Mouse (Mus musculus) heart, embryonic 11.5 days (tissue): Measurements from ENCODE around the gene Abca14. TPM values are rescaled to one million over a fixed set of nuclear protein-coding genes. Genes with fewer than 3 reads are reported as not detected.
"Not testable (repeated sequence)": the region's sequence is repeated elsewhere in the genome, so short reads cannot be mapped to it uniquely, and the experiment has no call there.

Source experiments
- ATAC-seq: fragments of 200-750 bp; cut with Nextera tagmentation; replicated peaks from 2 replicates; pipeline ENCODE4 v1.8.0; 2017; ENCODE audit warnings: moderate library complexity; ENCODE audit not compliant: insufficient number of reproducible peaks, low FRiP score, low TSS enrichment
- H3K27ac ChIP-seq: fragments of 300-500 bp; sonication (generic); 2 replicates; pipeline ENCODE4 v1.5.1; 2014; ENCODE audit warnings: mild to moderate bottlenecking, low read depth, low read length
- H3K27me3 ChIP-seq: fragments of 300-500 bp; sonication (generic); 2 replicates; pipeline ENCODE4 v1.6.1; 2014; ENCODE audit warnings: mild to moderate bottlenecking, low read length, mixed read lengths; ENCODE audit not compliant: control insufficient read depth, insufficient read depth
- H3K36me3 ChIP-seq: fragments of 300-500 bp; sonication (generic); 2 replicates; pipeline ENCODE4 v1.6.1; 2014; ENCODE audit warnings: mild to moderate bottlenecking, low read length, moderate library complexity, mixed read lengths; ENCODE audit not compliant: control insufficient read depth, insufficient read depth
- H3K4me1 ChIP-seq: fragments of 300-500 bp; sonication (generic); 2 replicates; pipeline ENCODE4 v1.6.1; 2014; ENCODE audit warnings: low read length; ENCODE audit not compliant: control insufficient read depth, insufficient read depth
- H3K4me2 ChIP-seq: fragments of 300-500 bp; sonication (generic); 2 replicates; pipeline ENCODE4 v1.6.1; 2014; ENCODE audit warnings: mild to moderate bottlenecking, moderate library complexity
- H3K4me3 ChIP-seq: fragments of 300-500 bp; sonication (generic); 2 replicates; pipeline ENCODE4 v1.5.1; 2014; ENCODE audit warnings: low read depth, low read length
- H3K9ac ChIP-seq: fragments of 300-500 bp; sonication (generic); 2 replicates; pipeline ENCODE4 v1.6.1; 2014; ENCODE audit warnings: mild to moderate bottlenecking, low read depth, low read length, moderate library complexity
- H3K9me3 ChIP-seq: fragments of 300-500 bp; sonication (generic); replicated peaks from 2 replicates; pipeline ENCODE4 v1.6.1; 2016; ENCODE audit warnings: low read length; ENCODE audit not compliant: control insufficient read depth
- WGBS: fragments of 180-500 bp; shearing (Covaris S2); extraction: QIAGEN DNeasy Blood & Tissue Kit; methylation state at CpG from one replicate; pipeline ENCODE4 v1.1.7; 2014; ENCODE audit not compliant: insufficient replicate concordance; 5-methylcytosine and 5-hydroxymethylcytosine counted together
- polyA plus RNA-seq: library from polyadenylated mRNA; unstranded; fragments of >200 nt; fragmentation: Nextera tagmentation; extraction: Ambion mirVana; gene quantifications from 2 replicates; pipeline ENCODE4 v1.2.1, GENCODE M21; 2014

Abca14 gene
- polyA plus RNA-seq, 1 experiment from 2014 or later: not detected

- Histone ChIP-seq H3K27me3 (no peaks in the 10 kb centered on the region), H3K4me2 (no peak overlapping the region), H3K4me3 (no peak overlapping the region), H3K27ac (no peak overlapping the region), H3K4me1 (no peaks in the 10 kb centered on the region), H3K9ac (no peak overlapping the region), H3K36me3 (no peaks in the 10 kb centered on the region), H3K9me3 (no peaks in the 10 kb centered on the region)
- WGBS: 75% methylated on average over 7 of the region's 7 CpGs
- no peak for ATAC-seq
Observed at GRCm38 (mm10) chr7:120271135-120271991, 67.6 kb downstream of the Abca14 start.

- Histone ChIP-seq H3K27ac (no peak overlapping the region), H3K27me3 (no peaks in the 10 kb centered on the region), H3K4me2 (no peak overlapping the region), H3K4me1 (no peaks in the 10 kb centered on the region), H3K4me3 (no peak overlapping the region), H3K9ac (no peak overlapping the region), H3K36me3 (no peaks in the 10 kb centered on the region), H3K9me3 (no peaks in the 10 kb centered on the region)
- no peak for ATAC-seq
- WGBS: 83% methylated on average over 7 of the region's 7 CpGs
Observed at GRCm38 (mm10) chr7:120272110-120272509, 68.3 kb downstream of the Abca14 start.

- no peak overlapping the region for H3K27ac ChIP-seq
- H3K27me3 ChIP-seq: no peaks in the 10 kb centered on the region
- H3K4me1 ChIP-seq: no peaks in the 10 kb centered on the region
- WGBS: 74% methylated on average over 3 of the region's 3 CpGs
- H3K4me2 ChIP-seq: no peak overlapping the region
- H3K36me3 ChIP-seq: no peaks in the 10 kb centered on the region
- no peak for ATAC-seq
- no peak overlapping the region for H3K4me3 ChIP-seq
- H3K9me3 ChIP-seq: no peaks in the 10 kb centered on the region
- H3K9ac ChIP-seq: no peak overlapping the region
Observed at GRCm38 (mm10) chr7:120285286-120285685, 81.5 kb downstream of the Abca14 start.

- H3K27ac ChIP-seq: no peak overlapping the region
- H3K9ac ChIP-seq: no peak overlapping the region
- no peak for ATAC-seq
- no peak overlapping the region for H3K4me3 ChIP-seq
- no peaks in the 10 kb centered on the region for H3K4me1 ChIP-seq
- 74% methylated on average over 1 of the region's 1 CpGs for WGBS
- no peaks in the 10 kb centered on the region for H3K36me3 ChIP-seq
- H3K27me3 ChIP-seq: no peaks in the 10 kb centered on the region
- H3K4me2 ChIP-seq: no peak overlapping the region
- no peaks in the 10 kb centered on the region for H3K9me3 ChIP-seq
Observed at GRCm38 (mm10) chr7:120316086-120316485, 112.3 kb downstream of the Abca14 start.

GRCm38 (mm10) chr7:120322963-120323362, 119.2 kb downstream of the Abca14 start:
- H3K9me3 ChIP-seq: no peaks in the 10 kb centered on the region
- H3K9ac ChIP-seq: no peak overlapping the region
- no peaks in the 10 kb centered on the region for H3K36me3 ChIP-seq
- no peak overlapping the region for H3K27ac ChIP-seq
- H3K4me3 ChIP-seq: no peak overlapping the region
- WGBS: 49% methylated on average over 4 of the region's 4 CpGs
- no peak for ATAC-seq
- no peaks in the 10 kb centered on the region for H3K27me3 ChIP-seq
- no peaks in the 10 kb centered on the region for H3K4me1 ChIP-seq
- H3K4me2 ChIP-seq: no peak overlapping the region

- H3K36me3 ChIP-seq, H3K27ac ChIP-seq, H3K9ac ChIP-seq, H3K4me3 ChIP-seq, H3K4me2 ChIP-seq, H3K9me3 ChIP-seq, H3K27me3 ChIP-seq, ATAC-seq, H3K4me1 ChIP-seq: not testable (repeated sequence)
- 74% methylated on average over 2 of the region's 2 CpGs for WGBS
Observed at GRCm38 (mm10) chr7:120325911-120326310, 122.2 kb downstream of the Abca14 start.

- peak overlapping the region; percentile 31 for H3K4me3 ChIP-seq
- H3K27me3 ChIP-seq: peaks cover 5% of the 10 kb centered on the region; the same call in 1 of the 2 replicates
- H3K36me3 ChIP-seq: no peaks in the 10 kb centered on the region
- H3K4me2 ChIP-seq: peak overlapping the region; percentile 61
- 0 out of 2 replicates have a peak overlapping the region, but pooled peaks have one; percentile 29 for H3K9ac ChIP-seq
- no peak overlapping the region for H3K27ac ChIP-seq
- no peaks in the 10 kb centered on the region for H3K9me3 ChIP-seq
- H3K4me1 ChIP-seq: no peaks in the 10 kb centered on the region
- WGBS: 18% methylated on average over 22 of the region's 22 CpGs
- ATAC-seq: no peak; the same call in 1 of the 2 replicates
Observed at GRCm38 (mm10) chr7:120327220-120328073, 123.7 kb downstream of the Abca14 start.

GRCm38 (mm10) chr7:120328087-120328793, 124.5 kb downstream of the Abca14 start, which contains the start of gene Abca15:
Abca15 (plus strand) TSS chr7:120328670.
- 75% methylated on average over 22 of the region's 22 CpGs for WGBS
- no peaks in the 10 kb centered on the region for H3K9me3 ChIP-seq
- ATAC-seq: 0 out of 2 replicates have a peak, but pooled peaks have one; percentile 14

More at GRCm38 (mm10) chr7:120328087-120328793, 124.5 kb downstream of the Abca14 start, which contains the start of gene Abca15:
- Histone ChIP-seq H3K27me3 (peaks cover 5% of the 10 kb centered on the region; the same call in 1 of the 2 replicates), H3K4me3 (peak within 1 kb of the TSS; percentile 31), H3K9ac (no peak within 1 kb of the TSS), H3K36me3 (no peaks in the 10 kb centered on the region), H3K4me1 (no peaks in the 10 kb centered on the region), H3K4me2 (peak within 1 kb of the TSS; percentile 61), H3K27ac (no peak within 1 kb of the TSS)
